Mouse (Mus musculus) testis, adult 2 months (tissue): ENCODE results near the gene Itpr3.

Experiments used
- CTCF ChIP-seq: fragments of 200-500 bp; IDR thresholded peaks from 2 replicates; pipeline ENCODE4 v1.5.1; 2012; ENCODE audit warnings: low read depth, mild to moderate bottlenecking, inconsistent platforms, low read length, moderate library complexity; ENCODE audit not compliant: control insufficient read depth, insufficient read depth, insufficient replicate concordance
- POLR2A ChIP-seq: fragments of 200-500 bp; IDR thresholded peaks from 2 replicates; pipeline ENCODE4 v1.6.1; 2012; ENCODE audit warnings: low read depth, mild to moderate bottlenecking, inconsistent platforms, low read length, moderate library complexity; ENCODE audit not compliant: control insufficient read depth

- TF ChIP-seq POLR2A (no peak), CTCF (no peak)
Measured at GRCm38 (mm10) chr17:27119954-27120353, 62.9 kb downstream of the Itpr3 start.
